Mouse (Mus musculus): ENCODE measurements around the gene Tmem176a. TPM values are rescaled to one million over a fixed set of nuclear protein-coding genes. Genes with fewer than 3 reads are reported as not detected.

The Tmem176a gene
- polyA plus RNA-seq, 1 experiment from 2014 or later: 174 TPM

GRCm38 (mm10) chr6:48838321-48839080, 2.2 kb upstream of the Tmem176a start:
- DNase-seq (peak; percentile 7), ATAC-seq (no peak)
- Histone ChIP-seq H3K9me3 (ENCODE audit: low read length) (no peaks in the 10 kb centered on the region), H3K27ac (ENCODE audit: low read depth) (no peak overlapping the region), H3K9ac (replicated peaks) (no peak overlapping the region), H3K36me3 (replicated peaks; ENCODE audit: insufficient read depth, low read length) (peaks cover 26% of the 10 kb centered on the region), H3K4me1 (ENCODE audit: insufficient read depth) (peaks cover 13% of the 10 kb centered on the region; the same call in 1 of the 2 replicates), H3K4me3 (ENCODE audit: low read depth, low read length) (no peak overlapping the region), H3K4me2 (ENCODE audit: low read depth, low read length) (peak overlapping the region; percentile 65; the same call in 1 of the 2 replicates), H3K27me3 (ENCODE audit: insufficient read depth, low read length) (no peaks in the 10 kb centered on the region)
- TF ChIP-seq EP300 (IDR thresholded peaks at IDR 0.05; ENCODE audit: low read depth) (no peak), CTCF (IDR thresholded peaks at IDR 0.05; ENCODE audit: low read depth) (no peak)
- 59% methylated on average over 6 of the region's 6 CpGs for WGBS (ENCODE audit: insufficient replicate concordance)

- Histone ChIP-seq H3K36me3 (replicated peaks; ENCODE audit: insufficient read depth, low read length) (peaks cover 18% of the 10 kb centered on the region), H3K4me3 (ENCODE audit: low read depth, low read length) (peak within 1 kb of the TSS; percentile 53), H3K4me1 (ENCODE audit: insufficient read depth) (peaks cover 13% of the 10 kb centered on the region; the same call in 1 of the 2 replicates), H3K27ac (ENCODE audit: low read depth) (peak within 1 kb of the TSS; percentile 90), H3K27me3 (ENCODE audit: insufficient read depth, low read length) (no peaks in the 10 kb centered on the region), H3K4me2 (ENCODE audit: low read depth, low read length) (peak within 1 kb of the TSS; percentile 65), H3K9ac (replicated peaks) (peak within 1 kb of the TSS; percentile 67), H3K9me3 (ENCODE audit: low read length) (no peaks in the 10 kb centered on the region)
- peak; percentile 91 for DNase-seq
- TF ChIP-seq EP300 (IDR thresholded peaks at IDR 0.05; ENCODE audit: low read depth) (peak; percentile 7; the same call in 1 of the 2 replicates), CTCF (IDR thresholded peaks at IDR 0.05; ENCODE audit: low read depth) (no peak)
- WGBS (ENCODE audit: insufficient replicate concordance): 13% methylated on average over 6 of the region's 6 CpGs
- ATAC-seq: peak; percentile 95
Observed at GRCm38 (mm10) chr6:48840973-48841625, 380 bp downstream of the Tmem176a start, which contains the start of gene Tmem176b. Tmem176b (minus strand) TSS chr6:48841496.

- Histone ChIP-seq H3K27ac (ENCODE audit: low read depth) (peak overlapping the region; percentile 90), H3K36me3 (replicated peaks; ENCODE audit: insufficient read depth, low read length) (peaks cover 18% of the 10 kb centered on the region), H3K27me3 (ENCODE audit: insufficient read depth, low read length) (no peaks in the 10 kb centered on the region), H3K4me3 (ENCODE audit: low read depth, low read length) (peak overlapping the region; percentile 53), H3K4me2 (ENCODE audit: low read depth, low read length) (peak overlapping the region; percentile 65), H3K4me1 (ENCODE audit: insufficient read depth) (peaks cover 13% of the 10 kb centered on the region; the same call in 1 of the 2 replicates), H3K9me3 (ENCODE audit: low read length) (no peaks in the 10 kb centered on the region), H3K9ac (replicated peaks) (peak overlapping the region; percentile 65)
- DNase-seq (peak; percentile 74), ATAC-seq (no peak)
- 48% methylated on average over 11 of the region's 11 CpGs for WGBS (ENCODE audit: insufficient replicate concordance)
- no peak for TF ChIP-seq EP300 (IDR thresholded peaks at IDR 0.05; ENCODE audit: low read depth)
- TF ChIP-seq CTCF (IDR thresholded peaks at IDR 0.05; ENCODE audit: low read depth): peak; percentile 62
Observed at GRCm38 (mm10) chr6:48842111-48842842, 1.6 kb downstream of the Tmem176a start.

GRCm38 (mm10) chr6:48845086-48845485, 4.4 kb downstream of the Tmem176a start:
- WGBS (ENCODE audit: insufficient replicate concordance): 78% methylated on average over 4 of the region's 4 CpGs
- no peak for TF ChIP-seq CTCF (IDR thresholded peaks at IDR 0.05; ENCODE audit: low read depth)
- TF ChIP-seq EP300 (IDR thresholded peaks at IDR 0.05; ENCODE audit: low read depth): no peak
- Histone ChIP-seq H3K27me3 (ENCODE audit: insufficient read depth, low read length) (no peaks in the 10 kb centered on the region), H3K9me3 (ENCODE audit: low read length) (no peaks in the 10 kb centered on the region), H3K4me2 (ENCODE audit: low read depth, low read length) (no peak overlapping the region), H3K4me3 (ENCODE audit: low read depth, low read length) (no peak overlapping the region), H3K4me1 (ENCODE audit: insufficient read depth) (peaks cover 13% of the 10 kb centered on the region; the same call in 1 of the 2 replicates), H3K9ac (replicated peaks) (no peak overlapping the region), H3K36me3 (replicated peaks; ENCODE audit: insufficient read depth, low read length) (peaks cover 13% of the 10 kb centered on the region), H3K27ac (ENCODE audit: low read depth) (no peak overlapping the region)
- DNase-seq (no peak), ATAC-seq (no peak)

GRCm38 (mm10) chr6:48851820-48852491, 11.2 kb downstream of the Tmem176a start:
- Histone ChIP-seq H3K36me3 (replicated peaks; ENCODE audit: insufficient read depth, low read length) (no peaks in the 10 kb centered on the region), H3K4me3 (ENCODE audit: low read depth, low read length) (peak overlapping the region; percentile 29), H3K27me3 (ENCODE audit: insufficient read depth, low read length) (no peaks in the 10 kb centered on the region), H3K27ac (ENCODE audit: low read depth) (peak overlapping the region; percentile 64; the same call in 1 of the 2 replicates), H3K4me2 (ENCODE audit: low read depth, low read length) (peak overlapping the region; percentile 61), H3K9me3 (ENCODE audit: low read length) (no peaks in the 10 kb centered on the region), H3K4me1 (ENCODE audit: insufficient read depth) (no peaks in the 10 kb centered on the region), H3K9ac (replicated peaks) (no peak overlapping the region)
- ATAC-seq (peak; percentile 21; the same call in 1 of the 2 replicates), DNase-seq (no peak)
- TF ChIP-seq EP300 (IDR thresholded peaks at IDR 0.05; ENCODE audit: low read depth): no peak
- TF ChIP-seq CTCF (IDR thresholded peaks at IDR 0.05; ENCODE audit: low read depth): no peak
- 2% methylated on average over 29 of the region's 29 CpGs for WGBS (ENCODE audit: insufficient replicate concordance)

Data from liver, postnatal 0 days (tissue).